Mouse (Mus musculus) CD4-positive helper T cell, adult 2 months (primary cell): ENCODE measurements around the gene Tmem178b.

Experiments
- DNase-seq: peaks from one replicate; pipeline ENCODE4 v3.0.0-alpha.2; 2012; ENCODE audit warnings: low read depth, missing footprints, low spot score

Tmem178b gene

DNA sequence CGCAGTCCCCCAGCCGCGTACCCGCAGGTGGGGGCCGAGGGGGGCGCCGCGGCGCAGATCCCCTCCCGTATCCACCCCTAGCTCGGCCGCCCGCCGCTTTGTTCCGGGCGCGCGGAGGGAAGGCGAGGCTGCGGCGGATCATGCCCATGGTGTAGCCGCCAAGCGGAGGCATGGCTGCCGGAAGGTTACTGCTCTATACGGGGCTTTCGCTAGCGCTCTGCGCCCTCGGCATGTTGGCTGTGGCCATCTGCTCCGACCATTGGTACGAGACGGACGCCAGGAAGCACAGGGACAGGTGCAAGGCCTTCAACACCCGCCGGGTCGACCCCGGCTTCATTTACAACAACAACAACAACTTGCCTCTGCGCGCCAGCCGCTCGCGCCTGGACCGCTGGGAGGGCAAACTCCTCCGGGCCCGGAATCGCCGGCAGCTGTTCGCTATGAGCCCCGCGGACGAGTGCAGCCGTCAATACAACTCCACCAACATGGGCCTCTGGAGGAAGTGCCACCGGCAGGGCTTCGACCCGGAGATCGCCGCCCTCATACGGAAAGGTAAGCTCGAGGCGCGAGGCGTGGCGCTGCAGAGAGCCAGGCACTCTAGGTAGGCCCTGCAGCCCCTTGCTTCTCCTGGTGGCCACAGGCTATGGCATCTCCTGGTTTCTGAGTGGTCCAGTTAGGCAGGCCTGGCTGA, at the start of gene Tmem178b:
Tmem178b (plus strand) TSS at position 371 of the 691 bp plus-strand sequence.
- peak; percentile 5 for DNase-seq

GRCm38 (mm10) chr6:39828736-39829135, 44.3 kb upstream of the Tmem178b start:
- no peak for DNase-seq

DNA sequence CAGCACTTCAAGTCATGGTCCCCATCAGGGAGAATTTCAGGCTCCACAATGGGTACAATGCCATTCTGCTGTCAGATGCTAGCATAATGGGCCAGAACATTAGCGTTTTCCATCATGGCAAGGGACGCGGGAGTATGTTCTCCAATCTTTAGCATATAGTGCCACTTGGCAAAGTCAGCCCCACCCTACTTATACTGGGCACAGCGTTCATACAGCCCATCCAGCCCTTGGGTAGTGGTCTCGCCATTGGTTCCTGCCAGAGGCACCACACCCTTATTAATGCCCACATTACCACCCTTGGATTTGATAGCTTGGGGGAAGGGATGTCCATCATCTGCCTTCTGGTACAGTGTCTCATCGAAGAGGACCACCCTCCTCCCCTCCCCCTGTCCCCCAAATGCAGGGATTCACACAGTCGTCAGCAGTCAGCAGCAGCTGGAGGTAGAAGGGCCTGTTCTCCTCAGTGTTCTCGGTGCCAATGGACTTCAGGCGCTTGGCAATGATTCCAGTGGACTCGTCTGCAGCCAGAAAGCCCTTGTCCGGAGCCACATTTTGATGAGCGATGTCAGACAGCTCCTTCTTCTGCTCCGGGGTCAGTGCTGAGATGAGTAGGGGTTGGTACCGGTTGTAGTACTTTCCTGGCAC, 29.3 kb upstream of the Tmem178b start:
- no peak for DNase-seq

DNA sequence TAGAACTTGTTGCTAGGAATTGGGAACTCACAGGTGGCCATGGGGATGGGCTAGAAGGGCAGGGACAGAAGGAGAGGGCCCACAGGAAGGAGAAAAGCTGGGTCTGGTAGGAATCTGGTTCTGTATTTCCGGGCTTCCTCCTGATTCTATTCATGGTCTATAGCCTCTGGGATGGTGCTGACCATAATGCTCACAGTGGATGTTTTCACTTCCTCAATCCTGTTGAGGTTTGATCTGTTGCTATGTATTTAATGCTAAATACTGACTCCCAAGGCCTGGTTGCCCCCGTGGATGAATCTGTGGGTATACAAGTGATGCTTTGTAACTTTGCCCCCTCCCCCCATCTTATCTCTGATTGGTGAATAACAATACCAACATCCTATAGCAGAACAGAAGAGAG, 25.5 kb upstream of the Tmem178b start:
- no peak for DNase-seq

DNA sequence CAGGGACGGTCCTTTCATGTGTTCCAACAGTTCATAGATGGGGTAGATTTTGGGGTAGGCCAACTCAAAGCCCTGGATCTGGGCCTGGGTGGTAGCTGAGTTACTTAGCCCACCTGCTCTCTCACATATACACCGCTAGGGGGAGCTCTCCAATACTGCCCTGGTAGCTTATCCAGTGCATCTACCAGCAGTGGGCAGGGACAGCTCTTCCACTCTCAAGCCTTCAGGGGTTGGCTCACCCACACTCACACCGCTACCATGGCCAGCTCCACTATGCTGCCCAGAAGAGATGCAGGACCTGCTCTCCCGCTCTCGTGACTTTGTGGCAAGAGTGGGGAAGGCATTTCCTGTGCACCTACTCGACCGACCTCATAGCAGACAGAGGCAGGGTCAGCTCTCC, 24.3 kb upstream of the Tmem178b start:
- DNase-seq, result no peak

GRCm38 (mm10) chr6:39849667-39850066, 23.4 kb upstream of the Tmem178b start:
- DNase-seq, result no peak

- DNase-seq, result peak; percentile 16
Measured at GRCm38 (mm10) chr6:39870271-39871135, 2.6 kb upstream of the Tmem178b start.

DNA sequence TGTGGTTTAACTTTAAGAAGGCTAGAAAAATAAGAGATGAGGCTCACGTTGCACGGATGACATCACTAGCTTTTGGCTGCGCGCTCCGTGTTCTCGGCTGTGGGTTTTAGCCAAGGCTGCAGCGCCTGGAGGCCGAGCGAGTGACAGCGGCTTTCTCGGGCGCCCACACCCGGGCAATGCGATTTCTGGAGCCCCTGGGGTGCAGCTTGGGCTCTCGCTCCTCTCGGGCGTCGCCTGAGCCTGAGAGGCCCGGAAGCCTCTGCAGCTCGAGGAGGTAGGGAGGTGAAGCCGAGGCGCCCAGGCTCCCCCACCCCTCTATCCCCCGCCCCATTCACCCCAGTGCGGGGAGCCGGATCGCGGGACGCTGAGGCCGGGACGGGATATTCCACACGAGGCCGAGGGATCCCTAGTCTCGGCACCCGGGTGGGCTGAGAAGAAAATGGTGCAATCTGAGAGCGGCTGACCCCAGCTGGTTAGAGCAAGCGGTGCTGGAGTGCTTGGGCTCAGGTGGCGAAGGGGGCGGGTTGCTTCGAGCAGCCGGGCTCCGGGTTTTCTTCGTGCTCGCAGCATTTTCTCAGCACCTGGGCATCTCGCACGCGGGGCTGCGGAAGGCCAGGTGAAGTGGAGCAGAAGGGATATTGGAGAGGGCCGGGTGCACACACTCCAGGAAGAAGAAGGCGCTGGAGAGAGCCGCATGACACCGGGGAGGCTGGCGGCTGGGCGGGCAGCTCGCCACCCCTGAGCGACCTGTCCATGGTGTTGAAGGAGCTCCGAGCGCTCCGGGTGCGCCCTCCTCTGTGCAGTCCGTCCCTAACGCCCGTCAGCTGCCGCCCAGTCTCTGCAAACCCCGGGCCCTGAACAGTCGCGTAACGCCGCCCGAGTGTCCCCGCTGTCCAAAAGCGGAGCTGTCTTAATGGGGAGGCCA, 1.4 kb upstream of the Tmem178b start:
- no peak for DNase-seq

DNA sequence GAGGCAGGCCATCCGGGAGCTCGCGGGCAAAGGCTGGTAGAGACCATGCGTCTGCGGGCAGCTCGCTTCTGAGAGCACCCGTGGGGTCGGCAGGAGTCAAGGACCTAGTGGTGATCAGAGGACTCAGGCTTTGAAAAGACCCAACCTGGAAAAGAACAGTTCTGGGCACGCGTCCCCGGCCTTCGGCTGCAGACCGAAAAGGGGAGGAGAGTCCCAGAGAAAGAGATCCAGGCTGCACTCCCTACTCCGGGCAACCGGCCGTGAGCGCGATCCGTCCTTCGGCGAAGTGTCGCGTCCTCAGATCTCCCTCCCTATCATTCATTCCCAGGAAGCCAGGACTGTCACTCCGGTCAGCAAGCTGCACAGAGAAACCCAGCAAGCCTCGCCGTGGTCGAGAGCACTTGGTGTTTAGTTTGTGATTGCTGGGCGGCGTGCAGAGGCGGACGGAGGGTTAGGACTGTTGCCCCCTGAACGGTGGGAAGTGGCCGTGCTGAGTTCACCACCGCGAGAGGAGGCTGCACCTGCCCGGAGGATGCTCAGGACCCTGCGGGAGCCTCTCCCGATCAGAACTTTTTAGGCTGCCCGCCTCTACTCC, 668 bp upstream of the Tmem178b start:
- no peak for DNase-seq

GRCm38 (mm10) chr6:39875186-39875585, 2.1 kb downstream of the Tmem178b start:
- no peak for DNase-seq

GRCm38 (mm10) chr6:39876444-39876843, 3.4 kb downstream of the Tmem178b start:
- DNase-seq, result no peak

- DNase-seq, result no peak
Measured at GRCm38 (mm10) chr6:39890811-39891210, 17.7 kb downstream of the Tmem178b start.

DNA sequence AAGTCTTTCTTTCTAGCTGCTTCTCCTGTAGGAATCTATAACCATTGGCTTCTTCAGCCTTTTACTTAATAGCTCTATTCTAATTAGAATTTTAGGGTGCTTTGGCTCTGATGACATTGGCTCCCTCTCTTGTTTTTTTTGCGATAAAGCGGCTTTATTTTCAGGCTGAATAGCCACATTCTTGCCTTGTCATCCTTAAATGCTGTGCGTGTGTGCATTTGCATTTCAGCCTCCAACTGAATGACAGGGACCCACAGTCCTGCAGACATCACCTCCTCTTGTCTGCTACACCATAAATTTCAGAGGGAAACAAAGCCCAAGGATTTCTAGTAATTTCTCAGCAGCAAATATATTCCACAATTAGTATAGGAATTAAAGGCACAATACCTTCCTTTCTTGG, 23.4 kb downstream of the Tmem178b start:
- no peak for DNase-seq

DNA sequence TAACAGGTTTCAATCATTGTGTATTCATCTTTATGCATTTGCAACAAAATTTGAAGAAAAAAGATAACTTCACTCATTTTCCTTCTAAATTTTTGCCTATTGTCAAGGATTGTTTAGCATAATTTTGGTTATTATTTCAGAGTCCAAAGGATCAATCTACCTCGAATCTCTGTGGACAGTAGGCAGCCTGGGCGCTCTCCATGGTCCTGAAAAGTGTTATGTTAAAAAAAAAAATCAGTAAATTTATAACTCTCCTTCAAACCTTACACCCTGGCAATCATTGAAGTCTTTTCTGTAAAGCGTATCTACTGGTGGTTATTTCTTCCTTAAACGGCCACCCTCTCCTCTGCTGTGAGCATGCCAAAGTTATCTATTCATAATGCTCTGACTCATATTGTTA, 26.2 kb downstream of the Tmem178b start:
- DNase-seq, result no peak

DNA sequence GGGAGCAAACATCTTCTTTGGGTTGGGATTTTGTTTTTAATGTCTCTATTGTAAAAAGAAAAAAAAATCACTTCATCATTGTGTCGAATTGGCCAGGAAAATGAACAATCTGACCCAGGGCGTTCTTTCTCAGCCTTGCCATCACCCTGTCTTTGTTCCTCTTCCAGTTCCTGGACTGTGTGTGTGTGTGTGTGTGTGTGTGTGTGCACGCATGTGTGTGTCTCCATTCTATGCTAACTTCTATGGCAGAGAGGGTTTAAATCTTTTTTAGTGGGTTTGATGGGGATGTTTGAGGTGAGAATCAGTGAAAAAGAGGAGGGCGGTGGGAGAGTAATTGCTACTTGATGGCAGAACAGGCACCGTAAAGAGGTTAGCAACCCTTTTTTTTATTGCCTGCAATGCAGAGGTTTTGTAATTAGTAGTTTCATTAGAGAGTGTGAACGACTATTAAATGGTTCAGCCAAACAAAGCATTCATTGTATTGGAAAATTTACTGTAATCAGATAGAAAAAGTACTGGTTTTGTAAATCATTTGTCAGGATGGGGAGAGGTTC, 30.2 kb downstream of the Tmem178b start:
- no peak for DNase-seq

DNA sequence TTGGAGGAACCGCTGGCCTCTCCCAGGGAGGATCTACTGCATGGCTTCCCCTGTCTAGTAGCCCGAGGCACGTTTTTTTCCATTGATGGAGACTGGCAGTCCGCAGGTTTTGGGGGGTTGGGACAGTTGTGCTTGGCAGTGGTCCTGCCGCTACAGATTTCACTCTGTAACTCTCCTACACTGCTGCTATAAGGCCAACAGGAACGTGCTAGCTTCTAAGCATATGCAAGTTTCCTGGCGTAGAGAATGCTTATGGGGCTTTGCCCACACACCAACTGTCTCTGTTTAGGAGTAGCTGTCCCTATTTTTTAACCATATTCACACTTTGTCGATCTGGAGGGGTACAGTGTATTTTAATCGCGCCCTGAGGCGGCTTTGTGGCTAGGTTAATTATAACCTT, 30.8 kb downstream of the Tmem178b start:
- no peak for DNase-seq

- no peak for DNase-seq
Measured at GRCm38 (mm10) chr6:39914956-39915355, 41.9 kb downstream of the Tmem178b start.

GRCm38 (mm10) chr6:39915636-39916281, 42.7 kb downstream of the Tmem178b start:
- DNase-seq, result no peak

GRCm38 (mm10) chr6:39916514-39916913, 43.4 kb downstream of the Tmem178b start:
- DNase-seq, result no peak

GRCm38 (mm10) chr6:39917242-39917641, 44.2 kb downstream of the Tmem178b start:
- no peak for DNase-seq
